Mouse (Mus musculus): ENCODE data around the gene Tmtc4.
A peak's percentile ranks its signal among the peaks of the same experiment; 100 is the strongest.

The Tmtc4 gene

DNA sequence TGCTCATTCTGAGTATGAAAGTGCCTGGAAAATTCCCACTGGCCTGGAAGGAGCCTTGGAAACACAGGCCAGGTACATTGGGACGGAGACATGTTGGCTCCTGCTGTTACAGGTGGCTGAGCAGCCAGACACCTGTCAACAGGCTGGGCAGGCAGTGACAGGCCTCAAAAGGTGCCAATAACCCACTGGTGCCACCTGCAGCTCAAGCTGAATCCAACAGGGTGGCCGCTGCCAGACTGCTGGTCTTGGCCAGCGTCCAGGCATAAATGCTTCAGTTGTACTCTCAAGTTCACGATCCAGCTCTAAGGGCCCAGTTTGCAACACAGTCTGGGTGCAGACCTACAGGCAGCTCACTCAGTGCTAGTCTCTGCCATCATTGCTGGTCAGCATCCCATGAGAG is 81.0 kb downstream of the Tmtc4 start:
- no peak for DNase-seq (ENCODE audit: low read depth)

DNA sequence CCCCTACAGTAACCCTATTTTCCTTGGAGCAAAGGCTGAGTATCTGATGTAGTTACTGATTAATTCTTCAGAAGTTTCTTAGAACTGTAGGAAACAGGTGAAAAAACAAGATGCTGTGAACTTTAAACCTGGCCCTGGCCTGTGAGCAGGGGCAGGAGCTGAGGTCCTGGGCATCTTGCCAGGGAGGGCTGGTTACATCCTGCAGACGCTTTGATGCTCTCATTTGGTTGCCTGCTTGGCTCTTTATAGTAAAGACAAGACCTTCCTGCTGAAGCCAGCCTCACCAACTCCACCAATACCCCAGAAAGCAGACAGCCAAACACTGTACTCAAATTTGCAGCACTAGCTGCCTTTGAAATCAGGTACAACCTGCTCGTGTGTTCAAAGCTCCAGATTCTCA is 81.7 kb downstream of the Tmtc4 start:
- peak; percentile 30 for DNase-seq (ENCODE audit: low read depth)

DNA sequence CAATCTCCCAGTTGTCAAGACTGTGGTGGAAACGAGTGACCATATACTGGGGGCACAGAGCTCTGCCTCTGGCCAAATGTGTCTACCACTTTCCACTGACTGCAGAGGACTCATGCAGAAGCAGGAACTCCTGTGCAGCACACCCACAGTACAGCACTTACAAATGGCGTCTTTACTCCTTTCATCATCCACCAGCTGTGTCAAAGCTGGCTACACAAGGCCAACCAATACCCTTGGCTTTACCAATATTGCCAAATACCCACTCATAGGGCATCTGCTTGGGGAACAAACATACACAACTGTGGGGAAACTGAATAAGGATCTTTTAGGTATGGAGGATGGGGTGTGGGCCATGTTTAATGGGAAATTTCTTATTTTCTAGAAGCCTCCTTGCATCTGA is 82.1 kb downstream of the Tmtc4 start:
- no peak for DNase-seq (ENCODE audit: low read depth)

DNA sequence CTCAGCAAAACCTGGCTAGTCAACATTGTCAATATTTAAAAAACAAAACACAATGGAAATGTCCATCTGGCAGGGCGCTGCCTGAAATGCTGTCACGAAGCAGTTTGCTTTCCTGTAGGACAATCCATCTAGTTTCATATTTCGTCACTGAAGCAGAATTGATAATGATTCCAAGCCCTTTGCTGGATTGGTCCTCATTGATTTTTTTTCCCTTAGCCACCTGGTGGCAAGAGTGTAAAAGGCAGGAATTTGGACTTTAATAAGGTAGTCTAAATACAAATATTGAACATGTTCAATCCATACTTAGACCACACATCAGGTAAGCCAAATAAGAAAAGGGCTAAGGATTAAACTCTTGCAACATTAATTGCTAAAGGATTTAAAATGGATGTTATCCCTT is 82.7 kb downstream of the Tmtc4 start:
- no peak for DNase-seq (ENCODE audit: low read depth)

DNA sequence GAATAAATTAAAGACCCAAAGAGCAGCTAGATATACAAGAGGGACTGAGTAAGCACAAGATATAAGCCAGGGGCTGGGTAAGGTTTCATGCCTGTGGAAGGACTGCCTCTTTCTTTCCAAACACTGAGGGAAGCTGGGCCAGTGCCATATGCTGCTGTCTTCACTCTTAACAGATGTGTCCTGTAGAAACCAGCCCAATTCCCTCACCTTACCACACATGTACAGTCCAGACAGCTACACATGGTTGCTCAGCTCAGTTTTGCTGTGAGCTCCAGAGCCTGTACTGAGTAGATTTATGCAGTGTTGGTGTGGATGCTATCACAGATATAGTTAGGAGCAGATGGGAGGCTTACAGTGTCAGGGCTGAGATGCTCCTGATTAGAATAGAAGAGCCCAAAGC is 83.2 kb downstream of the Tmtc4 start:
- no peak for DNase-seq (ENCODE audit: low read depth)

DNA sequence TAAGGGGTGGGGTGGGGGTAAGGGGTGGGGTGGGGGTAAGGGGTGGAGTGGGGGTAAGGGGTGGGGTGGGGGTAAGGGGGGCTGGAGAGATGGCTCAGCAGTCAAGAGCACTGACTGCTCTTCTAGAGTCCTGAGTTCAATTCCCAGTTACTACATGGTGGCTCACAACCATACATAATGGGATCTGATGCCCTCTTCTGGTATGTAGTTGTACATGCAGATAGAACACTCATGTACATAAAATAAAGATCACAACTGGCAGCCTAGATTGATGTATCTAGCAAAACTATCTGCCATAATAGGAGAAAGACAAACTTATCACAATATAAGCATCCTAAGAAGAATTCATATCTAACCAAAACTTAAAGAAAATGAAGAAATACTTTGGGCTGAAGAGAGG is 85.3 kb downstream of the Tmtc4 start:
- DNase-seq (ENCODE audit: low read depth) = no peak

DNA sequence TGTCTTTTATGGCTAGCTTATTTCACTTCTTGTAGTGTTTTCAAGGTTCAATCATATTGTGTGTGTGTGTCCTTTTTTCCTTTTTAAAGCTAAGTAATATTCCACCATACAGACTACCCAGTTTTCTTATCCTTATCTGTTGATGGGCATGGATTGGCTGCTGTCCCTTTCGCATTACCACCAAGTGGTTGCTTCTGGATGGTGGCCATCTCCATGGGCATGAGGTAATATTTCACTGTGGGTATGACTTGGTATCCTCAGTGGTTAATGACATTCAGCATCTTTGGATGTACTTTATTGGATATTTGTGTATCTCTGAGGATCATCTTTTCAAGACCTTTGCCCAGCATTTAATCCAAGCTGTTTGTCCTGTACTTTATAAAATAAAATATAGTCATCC is 87.7 kb downstream of the Tmtc4 start:
- no peak for DNase-seq (ENCODE audit: low read depth)

DNA sequence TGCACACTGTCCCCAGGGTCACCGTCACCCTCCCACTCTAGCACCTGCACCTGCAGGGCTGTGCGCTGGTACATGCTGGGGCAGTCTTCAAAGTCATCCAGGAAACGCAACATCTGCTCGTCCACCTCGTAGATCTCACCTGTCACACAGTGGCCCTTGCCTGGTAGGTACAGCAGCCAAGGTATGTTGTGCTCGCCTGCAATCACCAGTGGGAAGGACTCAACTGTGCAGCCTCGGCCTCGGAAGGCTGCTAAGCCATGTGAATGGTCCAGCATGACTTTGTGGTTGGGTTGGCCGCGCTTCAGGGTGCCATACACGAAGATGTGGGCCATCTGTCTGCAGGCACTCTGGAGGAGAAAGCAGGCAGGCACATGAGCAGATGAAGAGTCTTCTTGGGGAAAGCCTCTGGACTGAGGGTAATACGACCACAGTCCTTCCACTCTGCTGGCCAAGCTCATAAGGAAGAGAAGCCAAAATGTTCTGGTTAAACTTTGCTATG is 92.3 kb downstream of the Tmtc4 start:
- DNase-seq (ENCODE audit: low read depth) = no peak

DNA sequence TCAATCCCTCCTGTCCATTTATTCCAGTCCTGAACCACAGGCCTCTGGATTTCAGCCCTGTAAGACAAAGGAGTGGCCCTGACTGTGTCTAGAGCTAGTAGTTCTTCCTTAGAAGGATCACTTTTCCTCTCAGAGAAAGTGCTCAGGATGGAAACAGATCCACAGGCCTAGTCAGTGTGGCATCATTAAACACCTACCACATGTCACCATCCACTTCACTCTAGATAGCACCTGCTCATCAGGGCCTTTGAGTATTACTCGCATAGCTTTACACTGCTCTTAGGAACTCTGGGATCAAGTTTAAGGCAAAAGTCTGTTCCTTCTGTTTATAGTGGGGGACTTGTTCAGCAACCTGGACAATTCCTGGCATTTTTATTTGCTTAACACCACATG is 95.4 kb downstream of the Tmtc4 start:
- no peak for DNase-seq (ENCODE audit: low read depth)

DNA sequence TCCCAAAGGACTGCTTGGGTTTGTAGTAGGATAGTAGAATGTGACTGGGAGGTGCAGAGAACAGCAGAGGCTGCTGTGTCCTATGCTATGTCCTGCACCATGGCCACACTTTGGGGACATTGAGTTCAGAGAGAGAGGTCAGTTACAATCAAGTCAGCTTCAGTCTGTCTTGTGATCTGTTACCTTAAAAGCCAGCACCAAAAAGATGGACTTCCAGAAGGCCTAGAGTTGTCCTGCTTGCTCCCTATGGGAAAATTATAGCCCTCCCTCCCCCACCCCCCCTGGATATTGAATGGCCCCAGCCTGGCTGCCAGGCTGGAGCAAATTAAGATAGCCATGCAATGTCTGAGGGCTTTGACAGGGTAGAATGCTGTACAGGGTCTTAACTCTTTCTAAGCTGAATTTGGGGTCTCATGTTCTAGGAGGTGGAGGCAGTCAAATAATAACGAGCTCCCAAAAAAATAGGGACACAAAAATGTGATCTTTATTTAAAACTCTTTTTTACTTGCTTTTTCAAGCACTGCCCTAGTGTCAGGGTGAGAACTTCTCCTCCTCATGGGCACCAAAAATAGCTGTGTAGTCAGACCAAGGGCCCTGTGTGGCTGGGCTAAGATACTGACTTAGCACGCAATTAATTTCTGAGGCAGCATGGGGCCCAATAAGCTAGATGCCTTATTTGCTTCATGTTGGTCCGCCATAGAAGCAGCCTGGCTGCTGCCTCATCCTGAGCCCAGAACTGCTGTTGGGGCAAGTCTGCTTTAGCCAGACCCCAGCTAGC is 95.9 kb downstream of the Tmtc4 start:
- no peak for DNase-seq (ENCODE audit: low read depth)

DNA sequence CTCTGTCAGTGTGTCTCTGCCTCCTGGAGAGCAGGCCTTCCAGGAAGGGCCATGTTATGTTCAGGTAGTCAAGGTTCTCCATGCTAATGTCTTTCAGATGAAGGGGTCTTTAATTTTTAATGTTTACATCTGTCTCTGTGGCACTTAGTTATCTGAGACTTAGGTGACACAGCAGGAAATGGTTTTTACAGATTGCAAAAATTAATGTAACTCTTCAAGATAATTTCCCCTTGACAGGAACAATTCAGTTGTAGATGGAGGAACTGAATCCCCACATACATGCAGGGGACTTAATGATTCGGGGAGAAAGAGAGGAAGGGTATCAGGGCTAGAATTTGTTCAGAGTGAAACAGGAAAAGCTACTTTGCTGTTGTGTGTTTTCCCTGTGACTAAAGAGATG is 96.6 kb downstream of the Tmtc4 start:
- no peak for DNase-seq (ENCODE audit: low read depth)

DNA sequence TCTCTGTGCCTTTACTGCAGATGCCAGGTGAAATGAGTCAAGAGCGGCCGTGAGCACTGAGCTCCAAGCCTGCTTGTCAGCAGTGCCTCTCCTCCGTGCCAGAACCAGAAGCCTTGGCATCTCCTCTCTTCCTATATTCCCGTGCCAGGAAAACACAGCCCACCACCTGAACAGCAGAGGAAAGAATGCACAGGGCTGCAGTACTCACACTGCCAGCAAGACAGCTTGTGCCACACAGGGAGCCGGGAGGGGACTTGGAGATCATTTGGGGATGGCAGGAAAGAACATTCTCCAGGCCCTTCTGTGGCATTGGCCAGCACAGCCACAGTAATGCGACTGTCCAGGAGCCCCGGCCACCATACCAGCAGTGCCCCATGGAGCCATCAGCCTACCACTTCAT is 97.9 kb downstream of the Tmtc4 start:
- no peak for DNase-seq (ENCODE audit: low read depth)

DNA sequence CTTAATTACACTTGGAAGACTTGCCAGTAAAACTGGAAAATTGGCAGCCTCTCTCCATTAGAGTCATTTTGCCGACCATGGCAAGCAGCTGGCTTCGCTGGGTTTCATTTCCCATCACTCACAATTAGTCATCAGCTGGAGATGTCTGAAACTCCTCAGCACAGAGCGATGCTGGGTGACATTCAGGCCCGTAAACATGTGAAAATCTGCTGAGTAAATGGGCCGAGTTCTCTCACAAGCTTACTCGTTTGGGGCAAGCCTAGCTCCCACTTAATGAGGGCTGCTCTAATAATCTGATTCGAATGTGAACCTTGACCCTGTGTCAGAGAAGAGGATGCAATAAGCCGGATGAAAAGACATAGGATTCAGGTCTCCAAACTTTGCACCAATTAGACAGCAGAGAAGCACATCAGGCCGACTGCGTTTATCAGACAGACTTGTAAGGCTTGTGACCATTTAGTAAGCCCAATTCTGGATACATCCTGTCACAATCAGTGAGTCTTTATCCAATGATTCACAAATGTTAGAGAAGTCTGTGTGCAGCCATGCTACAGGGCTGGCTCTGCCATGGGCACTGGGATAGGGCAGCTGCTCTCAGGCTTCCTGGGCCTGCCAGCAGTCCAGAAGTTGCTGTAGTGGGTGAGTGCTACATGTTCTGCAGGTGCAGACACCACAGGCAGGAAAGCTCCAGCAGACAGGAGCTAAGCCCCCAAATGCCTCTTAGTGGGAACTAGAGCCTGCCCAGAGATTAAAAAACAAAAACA is 99.8 kb downstream of the Tmtc4 start:
- DNase-seq (ENCODE audit: low read depth) = no peak

DNA sequence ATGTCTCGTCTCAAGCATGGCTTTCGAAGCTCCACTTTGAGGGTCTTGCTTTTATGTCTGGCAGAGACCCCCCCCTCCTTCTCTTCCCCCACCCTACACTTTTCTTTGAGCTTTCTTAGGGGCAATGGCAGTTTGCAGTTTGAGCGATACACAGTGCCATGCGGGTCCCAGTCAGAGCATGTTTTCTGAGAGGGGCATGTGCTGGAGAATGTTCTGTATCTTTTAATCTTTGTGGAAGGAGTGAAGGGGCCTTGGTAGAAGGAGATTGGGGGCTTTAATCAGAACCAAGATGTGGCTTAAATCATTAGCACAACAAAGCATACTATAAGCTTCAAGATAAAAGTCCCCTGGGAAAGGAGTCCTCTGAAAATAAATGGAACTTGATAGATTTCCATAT is 100.4 kb downstream of the Tmtc4 start:
- DNase-seq (ENCODE audit: low read depth) = no peak

DNA sequence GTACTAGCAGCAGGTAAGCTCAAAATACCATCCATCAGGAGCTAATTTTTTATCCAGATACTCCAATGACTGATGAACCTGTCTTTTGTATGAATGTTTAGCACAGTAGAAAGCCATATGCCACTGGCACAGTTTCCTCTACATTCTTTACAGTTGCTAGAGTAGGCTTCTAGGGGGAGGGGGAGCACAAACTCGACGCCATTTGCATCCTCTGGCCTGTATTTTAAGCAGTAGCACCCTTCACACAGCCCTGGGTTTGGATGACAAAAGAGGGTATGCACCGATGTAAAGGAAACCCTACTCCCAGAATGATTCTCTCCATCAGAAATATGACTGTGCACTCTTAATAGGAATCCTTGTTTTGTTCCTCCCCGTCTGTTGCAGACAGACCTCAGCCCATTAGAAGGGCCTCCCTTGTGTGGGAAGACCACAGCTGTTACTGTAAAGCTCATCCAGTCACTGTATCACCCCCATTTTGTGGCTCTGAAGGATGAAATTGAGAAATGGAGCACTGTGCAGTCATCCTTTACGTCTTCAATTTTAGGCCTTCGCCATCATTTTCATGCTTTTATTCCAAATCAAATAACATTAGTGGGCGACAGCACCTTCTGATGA is 100.9 kb downstream of the Tmtc4 start:
- no peak for DNase-seq (ENCODE audit: low read depth)

DNA sequence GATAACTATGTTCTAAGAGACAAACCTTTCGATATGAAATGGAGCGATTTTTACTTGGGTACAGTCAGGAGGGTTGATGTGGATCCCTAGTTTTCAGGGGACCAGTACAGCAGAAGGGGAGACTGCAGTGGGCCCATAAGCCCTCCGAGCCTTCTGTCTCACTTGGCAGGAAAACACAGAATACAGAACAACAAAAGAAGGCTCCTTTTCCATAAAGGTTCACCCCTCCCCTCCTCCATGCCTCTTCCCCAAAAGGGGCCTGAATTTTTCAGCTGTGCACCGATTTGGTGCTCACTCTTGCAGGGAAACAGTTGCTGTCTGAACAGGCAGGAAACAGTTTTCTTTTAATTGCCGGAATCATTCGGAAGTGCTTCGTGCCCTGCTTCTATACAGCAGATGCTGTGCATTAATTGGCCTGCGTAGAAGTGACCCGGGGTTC is 101.6 kb downstream of the Tmtc4 start:
- DNase-seq (ENCODE audit: low read depth) = no peak

DNA sequence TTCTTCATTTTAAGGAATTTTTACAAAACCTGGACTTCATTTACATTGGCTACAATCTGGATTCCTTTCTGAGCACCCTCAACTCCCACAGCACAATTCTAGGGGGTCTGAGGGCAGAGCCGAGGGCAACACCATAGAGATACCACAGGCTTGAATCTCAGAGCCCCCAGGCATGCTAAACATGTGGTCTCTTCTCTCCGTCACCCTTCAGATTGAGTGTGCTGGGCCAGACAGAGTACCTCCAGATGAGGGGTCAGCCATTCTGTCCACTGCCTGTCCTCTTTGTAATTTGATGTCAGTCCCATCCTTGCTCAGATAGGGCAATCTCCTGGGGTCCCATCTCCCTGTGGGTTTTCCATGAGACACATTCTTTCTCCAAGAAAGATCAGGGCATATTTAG is 102.1 kb downstream of the Tmtc4 start:
- no peak for DNase-seq (ENCODE audit: low read depth)

DNA sequence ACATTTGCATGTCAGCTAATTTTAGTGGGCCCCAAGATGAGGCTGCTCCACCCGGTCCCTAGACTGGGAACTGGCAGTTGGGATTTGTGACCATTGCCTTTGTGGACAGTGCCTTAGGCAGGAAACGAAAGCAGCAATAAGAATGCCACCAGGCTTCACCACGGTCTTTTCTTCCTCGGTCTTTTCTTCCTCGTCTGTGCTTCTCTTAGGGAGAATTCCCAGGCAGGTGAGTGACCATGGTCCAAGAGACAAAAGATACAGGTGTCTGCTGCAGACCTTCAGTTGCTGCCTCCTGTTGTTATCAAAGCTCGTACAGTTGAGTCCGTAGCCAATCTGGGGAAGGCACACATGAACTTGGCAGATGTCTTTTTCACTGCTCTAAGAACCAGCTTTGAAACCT is 103.5 kb downstream of the Tmtc4 start:
- DNase-seq (ENCODE audit: low read depth) = no peak

DNA sequence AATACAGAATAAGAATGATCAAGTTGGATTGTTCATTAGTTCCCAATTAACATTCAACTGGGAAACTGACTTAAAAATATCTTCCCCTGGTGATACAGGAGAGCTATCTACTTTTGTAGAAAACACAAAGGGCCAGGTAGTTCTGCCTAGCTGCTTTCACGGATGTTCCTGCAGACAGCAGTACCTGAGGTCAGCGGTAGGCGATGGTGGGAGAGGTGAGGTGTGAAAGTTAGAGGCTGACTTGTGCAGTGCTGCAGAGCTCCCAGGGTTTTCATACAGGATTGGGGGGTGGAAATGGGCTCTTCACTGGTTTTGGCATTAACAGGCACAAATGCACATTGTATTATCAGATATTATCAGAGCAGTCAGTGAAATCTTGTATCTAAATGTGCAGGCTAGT is 106.0 kb downstream of the Tmtc4 start:
- no peak for DNase-seq (ENCODE audit: low read depth)

DNA sequence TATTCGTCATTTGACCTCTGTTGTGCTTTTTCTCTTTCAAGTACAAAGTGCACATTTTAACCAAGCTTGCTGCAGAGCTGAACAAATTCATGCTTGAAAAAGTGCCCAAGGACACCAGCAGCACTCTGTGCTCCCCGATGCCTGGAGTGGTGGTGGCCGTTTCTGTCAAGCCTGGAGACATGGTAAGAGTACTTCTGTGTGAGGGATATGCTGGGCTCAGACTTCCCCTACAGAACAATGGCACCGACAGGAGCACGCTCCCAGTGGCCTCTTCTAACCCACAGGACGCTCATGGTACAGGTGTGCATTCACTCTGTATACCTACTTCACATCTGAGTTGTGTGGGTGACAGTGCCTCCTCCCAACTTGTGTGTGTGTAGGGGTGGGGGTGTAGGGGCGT is 107.1 kb downstream of the Tmtc4 start:
- no peak for DNase-seq (ENCODE audit: low read depth)

DNA sequence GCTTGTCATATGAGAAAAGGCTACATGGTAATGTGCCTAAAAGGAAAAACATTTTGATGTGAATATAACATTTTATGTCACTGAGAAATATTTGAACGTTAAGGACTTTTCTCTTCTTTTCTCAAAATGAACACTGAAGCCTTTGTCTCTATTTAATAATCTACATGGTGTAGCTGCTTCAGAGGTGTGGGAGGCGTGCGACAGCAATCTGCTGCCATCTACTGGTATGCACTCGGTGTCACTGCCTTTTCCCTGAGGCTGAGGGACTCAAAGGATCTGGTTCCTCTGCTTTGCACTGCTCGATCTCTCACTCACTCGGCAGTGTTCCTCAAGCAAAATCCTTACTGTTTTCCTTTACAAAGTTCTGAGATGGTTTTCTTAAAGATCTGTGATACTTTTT is 107.7 kb downstream of the Tmtc4 start:
- DNase-seq (ENCODE audit: low read depth) = peak; percentile 74

DNA sequence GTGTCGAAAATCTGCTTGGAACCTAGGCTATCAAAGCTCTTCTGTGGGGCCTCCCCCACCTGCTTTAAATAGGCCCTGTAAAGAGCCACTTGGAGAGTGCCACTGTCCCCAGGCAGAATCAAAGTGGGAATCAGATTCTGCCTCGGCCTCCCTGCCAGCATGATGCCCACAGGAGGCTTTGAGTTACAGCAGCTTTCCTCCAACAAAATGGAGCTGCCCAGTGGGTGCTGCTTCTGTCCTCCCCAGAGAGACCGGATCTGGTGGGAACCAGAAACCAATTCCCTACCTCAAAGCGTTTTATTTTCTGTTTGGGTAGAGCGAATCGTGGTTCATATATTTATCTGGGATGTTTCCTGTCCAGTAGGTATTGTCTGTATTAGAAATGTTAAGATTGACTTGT is 108.2 kb downstream of the Tmtc4 start:
- no peak for DNase-seq (ENCODE audit: low read depth)

DNA sequence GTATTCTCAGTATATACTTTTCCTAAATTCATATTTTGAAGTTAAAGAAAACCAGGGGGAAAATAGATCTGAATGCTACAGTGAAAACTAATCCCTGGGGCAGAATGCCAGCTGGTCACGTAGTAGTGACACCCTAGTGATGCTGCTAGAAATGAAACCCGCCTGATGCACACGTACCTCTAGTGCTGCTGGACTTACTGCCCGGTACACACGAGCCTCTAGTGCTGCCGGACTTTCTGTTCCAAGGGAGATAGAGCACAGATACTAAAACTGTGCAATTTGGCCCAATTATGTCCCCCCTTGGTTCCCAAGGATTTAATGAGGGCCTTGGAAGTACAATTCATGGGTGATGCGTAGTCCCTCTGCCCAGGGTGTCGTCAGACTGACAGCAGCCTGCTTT is 108.8 kb downstream of the Tmtc4 start:
- no peak for DNase-seq (ENCODE audit: low read depth)

Data from induced T-regulatory cell, adult 2 months (primary cell).